Mouse (Mus musculus) hindbrain, embryonic 10.5 days (tissue): ENCODE measurements around the gene Lrrc23. TPM values are rescaled to one million over a fixed set of nuclear protein-coding genes. Genes with fewer than 3 reads are reported as not detected.
"Not testable (repeated sequence)": the region's sequence is repeated elsewhere in the genome, so short reads cannot be mapped to it uniquely, and the experiment has no call there.

Experiments
- DNase-seq: peaks from one replicate; pipeline ENCODE4 v3.0.0-alpha.2; 2017; ENCODE audit warnings: low spot score
- H3K27ac ChIP-seq: fragments of 300-500 bp; sonication (generic); 2 replicates; pipeline ENCODE4 v1.5.1; 2016; ENCODE audit warnings: mild to moderate bottlenecking, moderate library complexity
- H3K27me3 ChIP-seq: fragments of 300-500 bp; sonication (generic); 2 replicates; pipeline ENCODE4 v1.6.1; 2016; ENCODE audit warnings: mild to moderate bottlenecking; ENCODE audit not compliant: poor library complexity, insufficient read depth, severe bottlenecking
- H3K36me3 ChIP-seq: fragments of 300-500 bp; sonication (generic); 2 replicates; pipeline ENCODE4 v1.6.1; 2016; ENCODE audit warnings: mild to moderate bottlenecking, moderate library complexity
- H3K4me1 ChIP-seq: fragments of 300-500 bp; sonication (generic); replicated peaks from 2 replicates; pipeline ENCODE4 v1.6.1; 2016; ENCODE audit warnings: mild to moderate bottlenecking
- H3K4me3 ChIP-seq: fragments of 300-500 bp; sonication (generic); 2 replicates; pipeline ENCODE4 v1.5.1; 2016; ENCODE audit warnings: mild to moderate bottlenecking, moderate library complexity
- H3K9me3 ChIP-seq: fragments of 300-500 bp; sonication (generic); 2 replicates; pipeline ENCODE4 v1.6.1; 2016; ENCODE audit warnings: mild to moderate bottlenecking, moderate library complexity
- WGBS: fragments of 180-500 bp; shearing (Covaris S2); methylation state at CpG from one replicate; pipeline ENCODE4 v1.1.7; 2016; 5-methylcytosine and 5-hydroxymethylcytosine counted together
- polyA plus RNA-seq: library from polyadenylated mRNA; unstranded; fragments of >200 nt; fragmentation: Nextera tagmentation; extraction: Ambion mirVana; gene quantifications from 2 replicates; pipeline ENCODE4 v1.2.1, GENCODE M21; 2016

The Lrrc23 gene
- polyA plus RNA-seq, 1 experiment from 2014 or later: 4.8 TPM

DNA sequence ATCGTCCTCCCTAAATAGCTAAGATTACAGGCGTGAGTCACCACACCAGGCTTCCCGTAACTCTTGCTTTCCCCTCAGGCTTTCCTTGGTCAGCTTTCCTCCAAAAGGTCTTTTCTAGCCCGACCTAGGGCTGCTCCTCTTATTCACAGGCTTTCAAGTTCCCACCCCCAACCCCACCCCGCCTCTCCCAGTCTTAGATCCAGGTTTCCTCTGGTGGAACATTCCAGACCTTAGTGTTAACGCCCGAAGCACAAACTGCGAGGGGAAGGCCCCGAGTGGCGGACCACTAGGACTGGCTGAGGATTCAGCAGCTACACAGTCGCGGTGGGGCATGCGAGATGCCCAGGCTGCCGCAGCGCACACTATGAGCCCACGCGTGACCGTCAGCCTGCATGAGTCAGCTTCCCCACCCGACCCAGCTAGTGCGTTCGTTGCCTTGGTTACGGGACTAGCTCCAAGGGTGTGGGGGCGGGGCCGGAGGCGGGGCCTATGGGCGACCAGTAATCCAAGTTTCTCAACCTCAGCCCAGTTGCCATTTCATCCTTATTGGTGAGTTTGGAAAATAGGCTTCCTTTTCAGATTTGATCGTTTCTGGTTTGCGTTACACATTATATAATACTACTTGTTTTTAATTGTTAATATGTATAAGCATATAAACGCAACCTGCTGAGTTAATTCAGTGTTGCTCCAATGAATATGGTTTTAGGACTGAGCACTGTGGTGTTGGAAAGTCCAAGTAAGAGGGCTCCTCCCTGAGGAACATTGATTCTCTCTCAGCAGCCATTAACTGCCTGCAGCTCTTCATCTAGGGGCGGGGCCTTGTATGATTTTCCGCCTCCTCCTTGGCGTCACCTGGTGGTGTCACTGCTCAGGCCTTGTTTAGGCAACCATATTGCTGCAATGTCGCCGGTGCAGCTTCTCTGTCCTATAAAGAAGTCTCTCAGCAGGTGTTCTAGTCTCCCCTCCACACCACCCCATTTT is 26.1 kb upstream of the Lrrc23 start:
- H3K36me3 ChIP-seq: peaks cover 7% of the 10 kb centered on the region
- peak overlapping the region; percentile 91 for H3K27ac ChIP-seq
- no peaks in the 10 kb centered on the region for H3K27me3 ChIP-seq
- DNase-seq: peak; percentile 93
- WGBS: 3% methylated on average over 34 of the region's 34 CpGs
- no peaks in the 10 kb centered on the region for H3K9me3 ChIP-seq
- peak overlapping the region; percentile 58 for H3K4me3 ChIP-seq
- peaks cover 48% of the 10 kb centered on the region for H3K4me1 ChIP-seq

DNA sequence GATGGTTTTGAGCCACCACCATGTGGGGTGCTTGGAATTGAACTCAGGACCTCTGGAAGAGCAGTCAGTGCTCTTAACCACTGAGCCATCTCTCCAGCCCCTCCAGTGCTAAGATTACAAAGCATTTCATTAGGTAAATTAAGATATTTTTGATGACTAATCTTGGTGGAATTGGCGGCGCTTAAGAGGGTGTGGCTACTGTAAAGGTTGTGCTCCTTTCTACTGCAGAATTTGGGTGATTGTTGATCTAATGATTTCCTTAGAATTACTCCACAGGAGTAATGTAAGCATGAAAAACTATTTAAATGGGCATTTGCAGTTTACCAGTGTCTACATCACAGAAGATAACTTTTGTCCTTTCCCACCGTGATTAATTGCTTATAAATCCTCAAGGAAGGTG is 24.8 kb upstream of the Lrrc23 start:
- DNase-seq: no peak
- H3K9me3 ChIP-seq: no peaks in the 10 kb centered on the region
- no peaks in the 10 kb centered on the region for H3K36me3 ChIP-seq
- peaks cover 35% of the 10 kb centered on the region for H3K4me1 ChIP-seq
- 93% methylated on average over 3 of the region's 3 CpGs for WGBS
- H3K4me3 ChIP-seq: no peak overlapping the region
- H3K27me3 ChIP-seq: no peaks in the 10 kb centered on the region
- H3K27ac ChIP-seq: no peak overlapping the region

DNA sequence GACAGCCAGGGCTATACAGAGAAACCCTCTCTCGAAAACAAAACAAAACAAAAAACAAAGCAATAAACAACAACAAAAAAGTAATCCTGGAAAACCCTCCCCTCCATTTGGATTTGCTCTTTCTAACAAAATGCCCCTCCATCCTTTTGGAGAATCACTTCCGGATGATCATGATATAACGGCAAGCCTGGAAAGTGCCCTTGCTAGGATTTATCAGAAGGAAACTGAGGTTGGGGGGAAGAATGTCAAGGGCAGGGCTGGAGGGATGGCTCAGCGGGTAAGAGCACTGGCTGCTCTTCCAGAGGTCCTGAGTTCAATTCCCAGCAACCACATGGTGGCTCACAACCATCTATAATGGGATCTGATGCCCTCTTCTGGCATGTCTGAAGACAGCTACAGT is 24.2 kb upstream of the Lrrc23 start:
- not testable (repeated sequence) for DNase-seq, H3K9me3 ChIP-seq, H3K27ac ChIP-seq, H3K4me3 ChIP-seq, H3K27me3 ChIP-seq, H3K36me3 ChIP-seq
- WGBS: 93% methylated on average over 4 of the region's 4 CpGs
- H3K4me1 ChIP-seq: peaks cover 29% of the 10 kb centered on the region

DNA sequence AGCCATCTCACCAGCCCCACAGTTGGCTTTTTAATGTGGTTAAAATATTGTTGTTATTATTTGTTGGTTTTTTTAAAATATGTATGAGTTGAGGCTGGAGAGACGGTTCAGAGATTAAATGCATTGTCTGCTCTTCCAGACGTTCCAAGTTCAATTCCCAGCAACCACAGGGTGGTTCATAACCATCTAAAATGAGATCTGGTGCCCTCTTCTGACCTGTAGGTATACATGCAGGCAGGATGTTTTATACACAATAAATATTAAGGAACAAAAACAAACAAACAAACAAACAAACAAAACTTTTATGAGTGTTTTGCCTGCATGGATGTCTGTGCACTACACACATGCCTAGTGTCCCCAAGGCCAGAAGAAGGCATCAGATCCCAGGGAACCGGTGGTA is 23.5 kb upstream of the Lrrc23 start:
- no peak overlapping the region for H3K27ac ChIP-seq
- no peaks in the 10 kb centered on the region for H3K9me3 ChIP-seq
- WGBS: 74% methylated on average over 3 of the region's 3 CpGs
- H3K4me3 ChIP-seq: no peak overlapping the region
- DNase-seq: no peak
- H3K36me3 ChIP-seq: no peaks in the 10 kb centered on the region
- peaks cover 23% of the 10 kb centered on the region for H3K4me1 ChIP-seq
- no peaks in the 10 kb centered on the region for H3K27me3 ChIP-seq

DNA sequence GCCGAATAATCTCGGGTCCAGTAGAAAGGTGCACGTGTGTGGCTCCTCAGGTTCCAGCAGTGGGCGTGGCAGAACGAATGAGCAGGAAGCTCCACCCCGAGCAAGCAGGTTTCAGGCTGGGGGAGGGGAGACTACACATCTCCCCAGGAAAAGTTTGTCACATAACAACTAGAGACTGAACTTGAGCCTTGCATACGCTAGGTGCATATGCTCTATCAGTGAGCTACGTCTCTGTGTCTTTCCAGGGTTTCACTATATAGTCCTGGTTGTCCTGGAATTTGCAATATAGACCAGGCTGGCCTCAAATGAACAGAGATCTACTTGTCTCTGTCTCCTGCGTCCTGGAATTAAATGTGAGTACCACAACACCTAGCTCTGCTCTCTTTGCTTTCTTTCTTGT is 22.9 kb upstream of the Lrrc23 start:
- not testable (repeated sequence) for H3K36me3 ChIP-seq, H3K9me3 ChIP-seq, H3K27me3 ChIP-seq, H3K27ac ChIP-seq
- DNase-seq: peak; percentile 21
- Histone ChIP-seq H3K4me1 (peaks cover 19% of the 10 kb centered on the region), H3K4me3 (0 out of 2 replicates have a peak overlapping the region, but pooled peaks have one; percentile 10)
- WGBS: 10% methylated on average over 6 of the region's 9 CpGs

DNA sequence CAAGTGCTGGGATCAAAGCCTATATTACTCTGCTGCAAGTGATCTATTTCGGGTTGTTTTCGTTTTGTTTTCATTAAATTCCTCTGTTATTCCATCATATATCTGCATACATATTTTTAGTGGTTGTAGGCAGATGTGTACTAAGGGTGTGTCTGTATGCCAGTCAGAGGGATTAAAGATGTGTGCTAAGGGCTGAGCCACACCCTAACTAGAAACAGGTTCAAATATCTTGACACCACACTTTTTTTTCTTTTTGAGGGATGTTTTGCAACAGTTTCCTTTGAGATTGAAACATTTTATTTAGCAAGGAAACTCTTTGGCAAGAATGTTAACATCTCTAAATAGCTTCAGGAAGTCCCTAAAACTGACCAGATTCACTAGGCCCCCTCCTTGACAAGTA is 16.7 kb upstream of the Lrrc23 start:
- Histone ChIP-seq H3K4me3 (no peak overlapping the region), H3K27me3 (no peaks in the 10 kb centered on the region), H3K27ac (no peak overlapping the region), H3K9me3 (no peaks in the 10 kb centered on the region), H3K36me3 (no peaks in the 10 kb centered on the region), H3K4me1 (no peaks in the 10 kb centered on the region)
- 83% methylated on average over 2 of the region's 2 CpGs for WGBS
- DNase-seq: no peak

DNA sequence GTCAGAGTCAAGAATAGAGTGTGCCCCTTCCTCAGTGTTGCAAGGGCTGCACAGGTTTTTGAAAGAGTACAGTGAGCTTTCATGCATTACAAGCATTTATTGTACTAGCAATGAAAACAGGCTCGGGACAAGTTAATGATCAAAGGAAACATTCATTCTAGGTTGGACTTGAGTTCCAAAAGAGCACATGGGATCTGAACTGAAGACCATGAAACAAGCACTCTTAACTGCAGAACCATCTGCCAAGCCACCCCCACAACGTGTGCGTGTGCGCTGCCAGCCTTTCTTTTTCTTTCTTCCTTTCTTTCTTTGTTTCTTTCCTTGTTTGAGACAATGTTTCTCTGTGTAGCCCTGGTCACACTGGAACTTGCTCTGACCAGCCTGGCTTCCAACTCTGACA is 16.3 kb upstream of the Lrrc23 start:
- Histone ChIP-seq H3K4me3 (no peak overlapping the region), H3K36me3 (no peaks in the 10 kb centered on the region), H3K4me1 (no peaks in the 10 kb centered on the region), H3K27ac (no peak overlapping the region), H3K27me3 (no peaks in the 10 kb centered on the region), H3K9me3 (no peaks in the 10 kb centered on the region)
- no peak for DNase-seq
- WGBS: 79% methylated on average over 4 of the region's 4 CpGs

DNA sequence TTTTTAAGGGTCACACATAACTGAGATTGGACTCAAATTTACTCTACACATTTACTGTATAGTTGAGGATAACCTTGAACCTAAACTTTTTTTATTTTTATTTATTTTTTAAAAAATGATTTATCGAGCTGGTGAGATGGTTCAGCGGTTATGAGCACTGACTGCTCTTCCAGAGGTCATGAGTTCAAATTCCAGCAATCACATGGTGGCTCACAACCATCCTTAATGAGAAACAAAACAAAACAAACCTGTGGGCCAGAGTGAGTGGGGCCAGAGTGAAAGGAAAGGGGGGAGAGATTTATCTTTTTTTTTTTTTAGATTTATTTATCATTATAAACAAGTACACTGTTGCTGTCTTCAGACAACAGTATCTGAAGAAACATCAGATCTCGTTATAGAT is 12.4 kb upstream of the Lrrc23 start:
- no peaks in the 10 kb centered on the region for H3K27me3 ChIP-seq
- H3K4me1 ChIP-seq: 0 out of 2 replicates have a peak, but pooled peaks cover 2% of the 10 kb centered on the region
- DNase-seq: no peak
- H3K36me3 ChIP-seq: no peaks in the 10 kb centered on the region
- WGBS: 84% methylated on average over 3 of the region's 3 CpGs
- H3K27ac ChIP-seq: no peak overlapping the region
- no peaks in the 10 kb centered on the region for H3K9me3 ChIP-seq
- no peak overlapping the region for H3K4me3 ChIP-seq

DNA sequence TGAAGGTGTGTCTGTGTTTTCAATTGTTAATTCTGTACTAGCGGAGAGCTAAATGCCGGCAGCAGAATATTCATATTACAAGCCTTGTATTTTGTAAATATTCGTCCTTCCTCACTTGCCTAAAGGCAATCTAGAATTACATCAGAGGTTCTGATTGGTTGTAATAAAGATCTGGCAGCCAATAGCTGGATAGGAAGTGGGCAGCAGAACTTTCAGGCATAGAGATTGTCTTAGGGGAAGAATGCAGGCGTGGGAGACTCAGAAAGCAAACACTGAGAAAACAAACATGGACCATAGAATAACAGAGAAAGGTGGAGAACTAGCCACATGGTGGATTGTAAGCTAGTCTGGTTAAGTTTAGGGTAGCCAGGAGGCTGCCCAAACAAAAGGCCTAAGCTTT is 10.6 kb upstream of the Lrrc23 start:
- no peak overlapping the region for H3K27ac ChIP-seq
- 0 out of 2 replicates have a peak, but pooled peaks cover 2% of the 10 kb centered on the region for H3K4me1 ChIP-seq
- 69% methylated on average over 4 of the region's 4 CpGs for WGBS
- H3K36me3 ChIP-seq: no peaks in the 10 kb centered on the region
- no peaks in the 10 kb centered on the region for H3K9me3 ChIP-seq
- H3K4me3 ChIP-seq: no peak overlapping the region
- H3K27me3 ChIP-seq: no peaks in the 10 kb centered on the region
- DNase-seq: no peak

DNA sequence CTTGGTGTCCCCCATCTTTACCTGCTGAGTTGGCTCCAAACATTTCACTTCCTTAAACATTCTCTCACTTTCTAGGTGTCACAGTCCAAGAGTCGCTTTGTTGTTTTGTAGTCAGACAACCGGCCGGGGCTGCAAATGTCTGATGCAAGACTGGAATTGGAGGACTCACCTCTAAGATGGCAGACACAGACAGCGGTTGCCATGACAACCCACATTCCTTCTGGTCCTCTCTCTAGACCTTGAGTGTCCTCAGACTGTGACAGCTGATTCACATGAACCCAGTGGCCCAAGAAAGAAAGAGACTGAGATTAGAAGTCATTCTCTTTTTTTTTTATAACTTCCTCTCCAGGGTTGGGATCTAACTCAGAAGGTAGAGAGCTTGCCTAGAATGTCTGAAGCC is 10.0 kb upstream of the Lrrc23 start:
- Histone ChIP-seq H3K4me3 (no peak overlapping the region), H3K27me3 (no peaks in the 10 kb centered on the region), H3K27ac (no peak overlapping the region), H3K4me1 (0 out of 2 replicates have a peak, but pooled peaks cover 2% of the 10 kb centered on the region), H3K36me3 (no peaks in the 10 kb centered on the region), H3K9me3 (no peaks in the 10 kb centered on the region)
- DNase-seq: no peak
- 84% methylated on average over 4 of the region's 4 CpGs for WGBS

DNA sequence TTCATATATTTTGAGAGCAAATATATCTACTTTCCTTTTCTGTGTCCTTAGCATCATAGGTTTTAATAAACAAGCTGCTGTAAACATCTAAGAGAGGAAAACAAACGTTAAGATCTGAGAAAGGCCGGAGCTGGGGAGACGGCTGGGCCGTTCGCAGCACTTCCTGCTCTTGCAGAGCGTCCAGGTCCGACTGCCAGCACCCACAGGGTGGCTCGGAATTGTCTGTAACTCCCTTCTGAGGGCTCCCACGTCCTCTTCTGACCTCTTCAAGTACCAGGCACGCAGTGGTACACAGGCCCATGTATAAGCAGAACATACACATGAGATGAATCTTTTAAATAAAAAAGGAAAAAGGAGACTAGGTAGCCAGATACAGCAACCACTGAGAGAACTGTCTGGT is 8.2 kb upstream of the Lrrc23 start:
- Histone ChIP-seq H3K36me3 (no peaks in the 10 kb centered on the region), H3K9me3 (no peaks in the 10 kb centered on the region), H3K4me1 (peaks cover 5% of the 10 kb centered on the region; the same call in 1 of the 2 replicates), H3K27ac (no peak overlapping the region), H3K27me3 (no peaks in the 10 kb centered on the region), H3K4me3 (no peak overlapping the region)
- DNase-seq: no peak
- WGBS: 77% methylated on average over 10 of the region's 10 CpGs

DNA sequence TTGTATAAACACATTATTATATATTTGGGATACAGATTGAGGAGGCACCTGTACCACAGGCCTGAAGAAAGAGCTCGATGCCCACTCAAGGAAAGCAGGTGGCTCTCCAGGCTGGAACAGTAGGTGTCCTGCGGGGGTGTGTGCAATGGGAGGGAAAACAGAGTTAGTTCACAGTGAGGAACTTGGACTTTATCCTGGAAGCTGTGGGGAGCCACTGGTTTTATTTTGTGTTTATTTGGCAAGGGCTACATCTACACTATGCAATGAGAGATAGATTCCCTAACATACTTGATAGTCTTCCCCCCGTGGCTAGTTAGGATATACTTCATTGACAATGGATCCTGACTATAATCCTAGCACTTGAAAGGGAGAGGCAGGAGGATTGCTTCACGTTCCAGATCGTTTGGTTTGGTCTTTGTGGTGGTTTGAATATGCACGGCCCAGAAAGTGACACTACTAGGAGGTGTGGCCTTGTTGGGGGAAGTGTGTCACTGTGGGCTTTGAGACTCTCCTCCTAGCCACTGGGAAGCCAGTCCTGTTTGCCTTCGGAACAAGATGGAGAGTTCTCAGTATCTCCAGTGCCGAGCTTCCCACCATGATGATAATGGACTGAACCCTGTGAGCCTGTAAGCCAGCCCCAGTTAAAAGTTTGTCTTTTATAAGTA is 7.4 kb upstream of the Lrrc23 start:
- Histone ChIP-seq H3K27ac (no peak overlapping the region), H3K27me3 (no peaks in the 10 kb centered on the region), H3K4me3 (no peak overlapping the region), H3K36me3 (no peaks in the 10 kb centered on the region), H3K9me3 (no peaks in the 10 kb centered on the region), H3K4me1 (peaks cover 10% of the 10 kb centered on the region)
- no peak for DNase-seq
- WGBS: 60% methylated on average over 8 of the region's 8 CpGs

DNA sequence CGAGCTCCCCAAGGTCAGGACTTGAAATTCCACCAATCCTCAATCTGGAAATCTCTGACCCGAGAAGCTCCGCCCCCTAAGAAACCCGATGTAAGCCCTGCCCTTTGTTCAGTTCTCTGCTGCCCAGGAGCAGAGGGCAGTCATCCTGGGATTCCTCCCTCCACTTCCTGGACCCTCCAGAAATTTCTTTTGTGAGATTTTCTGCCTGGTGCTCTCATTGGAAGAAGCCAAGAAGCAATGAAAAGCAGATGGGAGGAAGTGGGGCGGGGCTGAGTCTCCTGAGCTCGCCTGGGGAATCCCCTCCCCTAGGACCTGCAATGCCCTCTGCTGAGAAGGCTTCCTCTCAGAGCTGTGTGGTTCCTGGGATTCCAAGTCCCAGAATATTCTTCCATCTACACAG is 2.9 kb upstream of the Lrrc23 start:
- no peaks in the 10 kb centered on the region for H3K9me3 ChIP-seq
- peaks cover 29% of the 10 kb centered on the region for H3K4me1 ChIP-seq
- H3K27me3 ChIP-seq: peaks cover 28% of the 10 kb centered on the region
- peak overlapping the region; percentile 73 for H3K27ac ChIP-seq
- DNase-seq: peak; percentile 45
- peak overlapping the region; percentile 31 for H3K4me3 ChIP-seq
- H3K36me3 ChIP-seq: no peaks in the 10 kb centered on the region
- 20% methylated on average over 6 of the region's 6 CpGs for WGBS
